16 mouse cellular contexts compared by ENCODE assay signal in the genomic region with DNA sequence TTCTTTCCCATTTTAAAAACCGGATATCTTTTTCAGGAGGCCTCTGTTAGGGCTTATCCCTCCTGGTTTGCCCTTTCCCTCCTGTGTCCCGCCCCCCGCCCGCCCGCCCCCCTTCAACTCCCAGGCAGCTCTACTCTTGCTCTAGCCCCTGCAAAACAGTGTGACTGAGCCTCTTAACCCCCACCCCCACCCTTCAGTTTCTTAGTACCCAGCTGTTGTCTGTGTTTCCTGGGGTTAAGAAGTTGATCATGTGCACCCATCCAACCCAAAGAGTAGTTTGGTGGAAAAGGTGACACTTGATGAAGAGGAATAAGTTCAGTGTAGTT. TPM values are rescaled to one million over a fixed set of nuclear protein-coding genes. Genes with fewer than 3 reads are reported as not detected.
A peak's percentile ranks its signal among the peaks of the same experiment; 100 is the strongest.
DNase-seq lines count a peak whose midpoint lies in the region; ATAC-seq and TF ChIP-seq lines count a peak whose summit lies in the region.
"Had no signal": no experiment of that assay in that cellular context is flagged by ENCODE, and none has a peak within 500 bp of the region (broad histone marks: within the 10 kb centered on the region; RNA-seq: fewer than 3 reads in every experiment).

No protein-coding gene starts in this region.

- no peaks in the 10 kb centered on the region for H3K9me3 ChIP-seq in lung, embryonic 14.5 days (ENCODE audit: low read depth, low read length)
- no peaks in the 10 kb centered on the region for H3K9me3 ChIP-seq in embryonic facial prominence, embryonic 10.5 days
- no peaks in the 10 kb centered on the region for H3K9me3 ChIP-seq in limb, embryonic 11.5 days (ENCODE audit: control insufficient read depth, low read length)
- H3K9me3 ChIP-seq: forebrain, embryonic 12.5 days; hindbrain, embryonic 15.5 days; intestine, embryonic 15.5 days; liver, embryonic 13.5 days had no signal

- no peak overlapping the region for H3K9ac ChIP-seq in lung, embryonic 14.5 days
- H3K9ac ChIP-seq in limb, embryonic 11.5 days (ENCODE audit: low read length): no peak overlapping the region
- H3K9ac ChIP-seq: forebrain, embryonic 12.5 days; hindbrain, embryonic 15.5 days; intestine, embryonic 15.5 days; liver, embryonic 13.5 days had no signal

- no peaks in the 10 kb centered on the region for H3K27me3 ChIP-seq in lung, embryonic 14.5 days (ENCODE audit: insufficient read depth, low read length)
- no peaks in the 10 kb centered on the region for H3K27me3 ChIP-seq in embryonic facial prominence, embryonic 10.5 days (replicated peaks; ENCODE audit: low read depth, poor library complexity, severe bottlenecking)
- no peaks in the 10 kb centered on the region for H3K27me3 ChIP-seq in limb, embryonic 11.5 days (ENCODE audit: control insufficient read depth, insufficient read depth, low read length)
- H3K27me3 ChIP-seq: hindbrain, embryonic 15.5 days; intestine, embryonic 15.5 days; liver, embryonic 13.5 days had no signal

- H3K4me3 ChIP-seq in lung, embryonic 14.5 days (ENCODE audit: low read depth, low read length): no peak overlapping the region
- H3K4me3 ChIP-seq in embryonic facial prominence, embryonic 10.5 days: no peak overlapping the region
- H3K4me3 ChIP-seq in limb, embryonic 11.5 days (ENCODE audit: low read depth, low read length): no peak overlapping the region
- no peak overlapping the region for H3K4me3 ChIP-seq in layer of hippocampus, adult 2 months
- H3K4me3 ChIP-seq: forebrain, embryonic 12.5 days; hindbrain, embryonic 15.5 days; intestine, embryonic 15.5 days; liver, embryonic 13.5 days had no signal

- intact Hi-C loops in heart, postnatal 25 days (cut with DNase I): no loop called here

- no peak overlapping the region for H3K27ac ChIP-seq in lung, embryonic 14.5 days (ENCODE audit: low read depth)
- peak overlapping the region; percentile 67 for H3K27ac ChIP-seq in embryonic facial prominence, embryonic 10.5 days (replicated peaks)
- no peak overlapping the region for H3K27ac ChIP-seq in limb, embryonic 11.5 days (replicated peaks; ENCODE audit: low read depth, low read length)
- no peak overlapping the region for H3K27ac ChIP-seq in layer of hippocampus, adult 2 months
- H3K27ac ChIP-seq: forebrain, embryonic 12.5 days; hindbrain, embryonic 15.5 days; intestine, embryonic 15.5 days; liver, embryonic 13.5 days had no signal

- ATAC-seq in lung, embryonic 14.5 days (ENCODE audit: insufficient read depth): peak; percentile 21; the same call in 1 of the 2 replicates
- ATAC-seq in limb, embryonic 11.5 days (ENCODE audit: insufficient number of reproducible peaks, low FRiP score, low TSS enrichment, low read depth): peak; percentile 67; the same call in 1 of the 2 replicates
- ATAC-seq: intestine, embryonic 15.5 days had no signal

- no peak for TF ChIP-seq CTCF in lung, embryonic 14.5 days (IDR thresholded peaks at IDR 0.05; ENCODE audit: low read depth)
- TF ChIP-seq CTCF in layer of hippocampus, adult 2 months (conservative IDR thresholded peaks at IDR 0.05): no peak

- no peak overlapping the region for H3K4me2 ChIP-seq in lung, embryonic 14.5 days
- H3K4me2 ChIP-seq in limb, embryonic 11.5 days (ENCODE audit: low read depth, severe bottlenecking): no peak overlapping the region
- H3K4me2 ChIP-seq: forebrain, embryonic 12.5 days; hindbrain, embryonic 15.5 days; intestine, embryonic 15.5 days; liver, embryonic 13.5 days had no signal

- 23% methylated on average over 5 of the region's 5 CpGs for WGBS in lung, embryonic 14.5 days
- WGBS in embryonic facial prominence, embryonic 10.5 days: 25% methylated on average over 5 of the region's 5 CpGs
- 17% methylated on average over 5 of the region's 5 CpGs for WGBS in limb, embryonic 11.5 days

- no peaks in the 10 kb centered on the region for H3K36me3 ChIP-seq in lung, embryonic 14.5 days (ENCODE audit: insufficient read depth)
- no peaks in the 10 kb centered on the region for H3K36me3 ChIP-seq in embryonic facial prominence, embryonic 10.5 days (replicated peaks)
- no peaks in the 10 kb centered on the region for H3K36me3 ChIP-seq in limb, embryonic 11.5 days (ENCODE audit: control insufficient read depth, insufficient read depth, low read length)
- H3K36me3 ChIP-seq: forebrain, embryonic 12.5 days; hindbrain, embryonic 15.5 days; intestine, embryonic 15.5 days; liver, embryonic 13.5 days had no signal

- DNase-seq in heart, adult 11 months: peak; percentile 44
- DNase-seq in heart, postnatal 25 days (ENCODE audit: low spot score): no peak
- DNase-seq in lung, embryonic 14.5 days: no peak
- DNase-seq in lung, postnatal 4 days: no peak
- DNase-seq in embryonic facial prominence, embryonic 10.5 days (ENCODE audit: low spot score): no peak
- no peak for DNase-seq in limb, embryonic 11.5 days (ENCODE audit: low spot score)
- DNase-seq in layer of hippocampus, adult 2 months (ENCODE audit: low spot score in 2 of 2): no peak
- no peak for DNase-seq in cerebellum, adult 11-12 months
- DNase-seq: cerebellum, adult 9-10 months; gastrocnemius, postnatal 10 days; kidney, postnatal 14 days; liver, embryonic 13.5 days; right cerebral cortex, postnatal 25 days had no signal

- peaks cover 4% of the 10 kb centered on the region; the same call in 1 of the 2 replicates for H3K4me1 ChIP-seq in lung, embryonic 14.5 days (ENCODE audit: insufficient read depth)
- peaks cover 22% of the 10 kb centered on the region for H3K4me1 ChIP-seq in embryonic facial prominence, embryonic 10.5 days
- peaks cover 8% of the 10 kb centered on the region; the same call in 1 of the 2 replicates for H3K4me1 ChIP-seq in limb, embryonic 11.5 days (ENCODE audit: control insufficient read depth, insufficient read depth, low read length)
- H3K4me1 ChIP-seq: hindbrain, embryonic 15.5 days; intestine, embryonic 15.5 days; liver, embryonic 13.5 days had no signal

RNA-seq across cellular contexts. Expression of gene Cdc7, which starts 37.9 kb away (rescaled TPM):
- 1 to 10 TPM in 1 of 2 experiments, under 1 TPM in 1; 0.65 to 1.2 TPM for total RNA-seq in heart, postnatal 25 days (2021)
- polyA plus RNA-seq in lung, embryonic 14.5 days (2014; fragmentation: Nextera tagmentation; extraction: Ambion mirVana): 55.1 and 56.6 TPM in 2 replicates
- 63.7 and 65.3 TPM in 2 replicates for polyA plus RNA-seq in embryonic facial prominence, embryonic 10.5 days (2016; fragmentation: Nextera tagmentation; extraction: Ambion mirVana)
- polyA plus RNA-seq in limb, embryonic 11.5 days (2014; fragmentation: Nextera tagmentation; extraction: Ambion mirVana): 63.8 and 76.4 TPM in 2 replicates
- 10 to 100 TPM; 18.9 to 19.7 TPM for total RNA-seq in layer of hippocampus, adult 2 months (2021)
